Mouse (Mus musculus): ENCODE results near the gene Phkg2. TPM values are rescaled to one million over a fixed set of nuclear protein-coding genes. Genes with fewer than 3 reads are reported as not detected.

Gene Phkg2
- polyA plus RNA-seq, 1 experiment from 2014 or later = 27.5 TPM

- Histone ChIP-seq H3K36me3 (peaks cover 51% of the 10 kb centered on the region), H3K27ac (no peak overlapping the region), H3K4me2 (no peak overlapping the region), H3K27me3 (no peaks in the 10 kb centered on the region), H3K4me1 (replicated peaks) (peaks cover 22% of the 10 kb centered on the region), H3K9me3 (replicated peaks) (no peaks in the 10 kb centered on the region), H3K4me3 (no peak overlapping the region), H3K9ac (no peak overlapping the region)
- no peak for ATAC-seq (replicated peaks; ENCODE audit: insufficient number of reproducible peaks, insufficient read depth, low FRiP score, low read depth)
- 80% methylated on average over 6 of the region's 6 CpGs for WGBS
These were observed 13.0 kb downstream of the Phkg2 start for GRCm38 (mm10) chr7:127586149-127586548.

GRCm38 (mm10) chr7:127587196-127587595 lies 14.1 kb downstream of the Phkg2 start:
- no peak for ATAC-seq (replicated peaks; ENCODE audit: insufficient number of reproducible peaks, insufficient read depth, low FRiP score, low read depth)
- H3K36me3 ChIP-seq = peaks cover 51% of the 10 kb centered on the region

GRCm38 (mm10) chr7:127588011-127588871 lies 15.1 kb downstream of the Phkg2 start, which contains the start of the genes Ccdc189 and Rnf40:
Ccdc189 (minus strand) TSS chr7:127588595.
Rnf40 (plus strand) TSS chr7:127588767.
- no peaks in the 10 kb centered on the region for H3K27me3 ChIP-seq
- H3K4me1 ChIP-seq (replicated peaks) = peaks cover 27% of the 10 kb centered on the region
- ATAC-seq (replicated peaks; ENCODE audit: insufficient number of reproducible peaks, insufficient read depth, low FRiP score, low read depth) = peak; percentile 95
- H3K4me2 ChIP-seq = peak within 1 kb of the TSS; percentile 96
- no peaks in the 10 kb centered on the region for H3K9me3 ChIP-seq (replicated peaks)
- peak within 1 kb of the TSS; percentile 86 for H3K27ac ChIP-seq
- peak within 1 kb of the TSS; percentile 81 for H3K4me3 ChIP-seq
- H3K9ac ChIP-seq = peak within 1 kb of the TSS; percentile 86
- under 1% methylated on average over 50 of the region's 50 CpGs for WGBS
- H3K36me3 ChIP-seq = peaks cover 51% of the 10 kb centered on the region

More at GRCm38 (mm10) chr7:127587196-127587595, 14.1 kb downstream of the Phkg2 start:
- Histone ChIP-seq H3K9me3 (replicated peaks) (no peaks in the 10 kb centered on the region), H3K4me3 (peak overlapping the region; percentile 81), H3K27ac (peak overlapping the region; percentile 86; the same call in 1 of the 2 replicates), H3K4me2 (peak overlapping the region; percentile 96), H3K9ac (peak overlapping the region; percentile 68), H3K4me1 (replicated peaks) (peaks cover 27% of the 10 kb centered on the region), H3K27me3 (no peaks in the 10 kb centered on the region)
- WGBS = 65% methylated on average over 5 of the region's 5 CpGs

GRCm38 (mm10) chr7:127588901-127589300 lies 15.8 kb downstream of the Phkg2 start:
- no peak; the same call in 1 of the 2 replicates for ATAC-seq (replicated peaks; ENCODE audit: insufficient number of reproducible peaks, insufficient read depth, low FRiP score, low read depth)

GRCm38 (mm10) chr7:127589637-127590036 lies 16.5 kb downstream of the Phkg2 start:
- H3K9me3 ChIP-seq (replicated peaks) = no peaks in the 10 kb centered on the region
- peak overlapping the region; percentile 96 for H3K4me2 ChIP-seq
- H3K9ac ChIP-seq = 0 out of 2 replicates have a peak overlapping the region, but pooled peaks have one; percentile 1
- H3K27me3 ChIP-seq = no peaks in the 10 kb centered on the region
- ATAC-seq (replicated peaks; ENCODE audit: insufficient number of reproducible peaks, insufficient read depth, low FRiP score, low read depth) = no peak
- 89% methylated on average over 9 of the region's 9 CpGs for WGBS
- no peak overlapping the region for H3K27ac ChIP-seq
- peak overlapping the region; percentile 81 for H3K4me3 ChIP-seq
- peaks cover 27% of the 10 kb centered on the region for H3K4me1 ChIP-seq (replicated peaks)
- peaks cover 51% of the 10 kb centered on the region for H3K36me3 ChIP-seq

More at GRCm38 (mm10) chr7:127588901-127589300, 15.8 kb downstream of the Phkg2 start:
- H3K4me1 ChIP-seq (replicated peaks) = peaks cover 27% of the 10 kb centered on the region
- 5% methylated on average over 29 of the region's 29 CpGs for WGBS
- peaks cover 51% of the 10 kb centered on the region for H3K36me3 ChIP-seq
- H3K4me2 ChIP-seq = peak overlapping the region; percentile 96
- H3K4me3 ChIP-seq = peak overlapping the region; percentile 81
- H3K9me3 ChIP-seq (replicated peaks) = no peaks in the 10 kb centered on the region
- H3K27ac ChIP-seq = peak overlapping the region; percentile 68
- H3K27me3 ChIP-seq = no peaks in the 10 kb centered on the region
- H3K9ac ChIP-seq = peak overlapping the region; percentile 86

- Histone ChIP-seq H3K4me2 (no peak overlapping the region), H3K4me3 (no peak overlapping the region), H3K9ac (no peak overlapping the region), H3K36me3 (peaks cover 65% of the 10 kb centered on the region), H3K27ac (no peak overlapping the region), H3K9me3 (replicated peaks) (no peaks in the 10 kb centered on the region), H3K4me1 (replicated peaks) (peaks cover 27% of the 10 kb centered on the region), H3K27me3 (no peaks in the 10 kb centered on the region)
- WGBS = 69% methylated on average over 10 of the region's 10 CpGs
- ATAC-seq (replicated peaks; ENCODE audit: insufficient number of reproducible peaks, insufficient read depth, low FRiP score, low read depth) = no peak
These were observed 18.0 kb downstream of the Phkg2 start for GRCm38 (mm10) chr7:127591108-127591507.

GRCm38 (mm10) chr7:127592575-127592974 lies 19.4 kb downstream of the Phkg2 start:
- Histone ChIP-seq H3K36me3 (peaks cover 80% of the 10 kb centered on the region), H3K27me3 (no peaks in the 10 kb centered on the region), H3K4me3 (no peak overlapping the region), H3K4me2 (no peak overlapping the region), H3K4me1 (replicated peaks) (peaks cover 20% of the 10 kb centered on the region), H3K9me3 (replicated peaks) (no peaks in the 10 kb centered on the region), H3K27ac (no peak overlapping the region), H3K9ac (no peak overlapping the region)
- ATAC-seq (replicated peaks; ENCODE audit: insufficient number of reproducible peaks, insufficient read depth, low FRiP score, low read depth) = no peak
- WGBS = 88% methylated on average over 14 of the region's 14 CpGs

- 93% methylated on average over 17 of the region's 17 CpGs for WGBS
- no peak for ATAC-seq (replicated peaks; ENCODE audit: insufficient number of reproducible peaks, insufficient read depth, low FRiP score, low read depth)
- no peak overlapping the region for H3K27ac ChIP-seq
- H3K9me3 ChIP-seq (replicated peaks) = no peaks in the 10 kb centered on the region
- H3K4me3 ChIP-seq = no peak overlapping the region
- no peak overlapping the region for H3K9ac ChIP-seq
- peaks cover 94% of the 10 kb centered on the region for H3K36me3 ChIP-seq
- no peak overlapping the region for H3K4me2 ChIP-seq
- H3K4me1 ChIP-seq (replicated peaks) = no peaks in the 10 kb centered on the region
- no peaks in the 10 kb centered on the region for H3K27me3 ChIP-seq
These were observed 23.6 kb downstream of the Phkg2 start for GRCm38 (mm10) chr7:127596747-127597146.

- ATAC-seq (replicated peaks; ENCODE audit: insufficient number of reproducible peaks, insufficient read depth, low FRiP score, low read depth) = no peak
These were observed 27.5 kb downstream of the Phkg2 start for GRCm38 (mm10) chr7:127600612-127601011.

GRCm38 (mm10) chr7:127601735-127602134 lies 28.6 kb downstream of the Phkg2 start:
- H3K9ac ChIP-seq = no peak overlapping the region
- no peaks in the 10 kb centered on the region for H3K4me1 ChIP-seq (replicated peaks)
- peaks cover 71% of the 10 kb centered on the region for H3K36me3 ChIP-seq
- no peak overlapping the region for H3K4me3 ChIP-seq
- H3K9me3 ChIP-seq (replicated peaks) = no peaks in the 10 kb centered on the region
- H3K4me2 ChIP-seq = no peak overlapping the region
- no peak overlapping the region for H3K27ac ChIP-seq
- WGBS = 85% methylated on average over 4 of the region's 4 CpGs
- no peaks in the 10 kb centered on the region for H3K27me3 ChIP-seq
- no peak for ATAC-seq (replicated peaks; ENCODE audit: insufficient number of reproducible peaks, insufficient read depth, low FRiP score, low read depth)

More at GRCm38 (mm10) chr7:127600612-127601011, 27.5 kb downstream of the Phkg2 start:
- Histone ChIP-seq H3K4me3 (no peak overlapping the region), H3K36me3 (peaks cover 82% of the 10 kb centered on the region), H3K27ac (no peak overlapping the region), H3K4me2 (no peak overlapping the region), H3K27me3 (no peaks in the 10 kb centered on the region), H3K4me1 (replicated peaks) (no peaks in the 10 kb centered on the region), H3K9ac (no peak overlapping the region), H3K9me3 (replicated peaks) (no peaks in the 10 kb centered on the region)
- WGBS = 91% methylated on average over 7 of the region's 7 CpGs

GRCm38 (mm10) chr7:127602903-127603302 lies 29.8 kb downstream of the Phkg2 start:
- no peak overlapping the region for H3K27ac ChIP-seq
- H3K27me3 ChIP-seq = no peaks in the 10 kb centered on the region
- no peak overlapping the region for H3K4me3 ChIP-seq
- no peak overlapping the region for H3K9ac ChIP-seq
- H3K4me2 ChIP-seq = no peak overlapping the region
- H3K36me3 ChIP-seq = peaks cover 69% of the 10 kb centered on the region
- H3K4me1 ChIP-seq (replicated peaks) = no peaks in the 10 kb centered on the region
- no peaks in the 10 kb centered on the region for H3K9me3 ChIP-seq (replicated peaks)
- ATAC-seq (replicated peaks; ENCODE audit: insufficient number of reproducible peaks, insufficient read depth, low FRiP score, low read depth) = no peak
- 93% methylated on average over 2 of the region's 2 CpGs for WGBS

Data from heart, embryonic 15.5 days (tissue).